Mouse (Mus musculus) T-helper 17 cell (primary cell): ENCODE measurements at regions not wholly inside any gene's neighbourhood (a gene's known extent, or its start where the extent isn't known, plus 50 kb on each side); places are given as distances from the start of the nearest gene placed in this dataset.

Experiments used
- in situ Hi-C, 2 experiments: fragments of 300-600 bp; cut with MboI, MseI; formaldehyde crosslinking; loops; 1 replicate in 1 of 2; 2 replicates in 1 of 2; pipeline ENCODE4 v1.15.1; 2025; ENCODE audit warnings: high pct_unique_total_duplicates in 2 of 2

GRCm38 (mm10) chr2:139356280-139357010 lies 137.3 kb upstream of the Sptlc3 start:
- in situ Hi-C loops = no loop called here

- in situ Hi-C loops = no loop called here
Observed at GRCm38 (mm10) chr2:139362245-139362847, 131.4 kb upstream of the Sptlc3 start.

- in situ Hi-C loops = no loop called here
Observed at GRCm38 (mm10) chr2:139370070-139370469, 123.6 kb upstream of the Sptlc3 start.

- in situ Hi-C loops = loop anchor here (5.0 to 25.0 kb wide), 6 partner anchors 195 to 1057 kb away; no protein-coding TSS in a partner anchor
Observed at GRCm38 (mm10) chr2:139380285-139380684, 113.4 kb upstream of the Sptlc3 start.

GRCm38 (mm10) chr2:139381628-139382027 lies 112.1 kb upstream of the Sptlc3 start:
- in situ Hi-C loops = loop anchor here (5.0 to 25.0 kb wide), 6 partner anchors 193 to 1056 kb away; no protein-coding TSS in a partner anchor

GRCm38 (mm10) chr2:139413559-139413958 lies 80.2 kb upstream of the Sptlc3 start:
- in situ Hi-C loops = no loop called here

- in situ Hi-C loops = no loop called here
Observed at GRCm38 (mm10) chr2:139417506-139417905, 76.2 kb upstream of the Sptlc3 start.

GRCm38 (mm10) chr2:139422678-139423077 lies 71.0 kb upstream of the Sptlc3 start:
- in situ Hi-C loops = no loop called here

- in situ Hi-C loops = no loop called here
Observed at GRCm38 (mm10) chr2:139423413-139423812, 70.3 kb upstream of the Sptlc3 start.
